Mouse (Mus musculus) macrophage (primary cell): Measurements from ENCODE around the gene Glis2. TPM values are rescaled to one million over a fixed set of nuclear protein-coding genes. Genes with fewer than 3 reads are reported as not detected.

Experiments used
- H3K27ac ChIP-seq: fragments of 350-480 bp; formaldehyde crosslinking; 2 replicates; pipeline ENCODE4 v1.9.0; 2021
- H3K36me3 ChIP-seq: fragments of 350-480 bp; formaldehyde crosslinking; 2 replicates; pipeline ENCODE4 v1.9.0; 2021; ENCODE audit errors: inconsistent target
- H3K4me3 ChIP-seq: fragments of 350-480 bp; formaldehyde crosslinking; 2 replicates; pipeline ENCODE4 v1.9.0; 2021; ENCODE audit errors: inconsistent target
- H3K79me2 ChIP-seq: fragments of 350-480 bp; formaldehyde crosslinking; 2 replicates; pipeline ENCODE4 v1.9.0; 2021; ENCODE audit errors: inconsistent target
- WGBS: methylation state at CpG from one replicate; pipeline ENCODE4 v1.1.7; 2026; ENCODE audit warnings: inconsistent platforms; ENCODE audit not compliant: missing documents; 5-methylcytosine and 5-hydroxymethylcytosine counted together
- polyA plus RNA-seq: library from polyadenylated mRNA; stranded (reverse); fragments of 250-400 nt; gene quantifications from 3 replicates; pipeline ENCODE4 v1.2.4, GENCODE M21; 2018; ENCODE audit warnings: inconsistent platforms

The Glis2 gene
- polyA plus RNA-seq, 1 experiment from 2014 or later: 0.16 TPM

DNA sequence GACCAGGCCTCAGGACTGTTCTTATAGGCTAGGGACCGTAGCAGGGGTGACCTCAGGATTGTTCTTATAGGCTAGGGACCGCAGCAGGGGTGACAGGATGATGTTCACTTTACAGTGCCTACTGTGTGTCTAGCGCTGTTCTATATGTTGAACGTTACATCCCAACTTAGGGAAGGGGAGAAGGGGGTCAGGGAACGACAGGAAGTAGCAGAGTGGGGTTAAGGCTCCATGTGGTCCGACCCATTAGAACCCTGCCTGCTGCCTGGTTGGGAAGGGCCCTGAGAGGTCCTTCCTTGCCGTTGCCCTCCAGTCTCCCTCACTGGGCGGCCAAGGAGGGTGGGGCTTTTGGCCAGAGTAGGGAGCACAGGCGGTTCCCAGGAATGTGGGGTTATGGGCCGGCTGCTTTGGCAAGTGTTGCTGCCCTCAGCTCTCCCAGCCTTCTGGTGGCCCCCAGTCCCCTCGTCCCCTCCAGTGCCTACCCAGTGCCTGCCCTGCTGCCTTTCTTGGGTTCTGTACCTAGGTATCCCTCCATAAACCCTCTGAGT, 9.9 kb downstream of the Glis2 start:
- H3K79me2 ChIP-seq: no peaks in the 10 kb centered on the region
- H3K4me3 ChIP-seq: no peak overlapping the region
- WGBS: 95% methylated on average over 11 of the region's 11 CpGs
- no peak overlapping the region for H3K27ac ChIP-seq
- H3K36me3 ChIP-seq: no peaks in the 10 kb centered on the region

DNA sequence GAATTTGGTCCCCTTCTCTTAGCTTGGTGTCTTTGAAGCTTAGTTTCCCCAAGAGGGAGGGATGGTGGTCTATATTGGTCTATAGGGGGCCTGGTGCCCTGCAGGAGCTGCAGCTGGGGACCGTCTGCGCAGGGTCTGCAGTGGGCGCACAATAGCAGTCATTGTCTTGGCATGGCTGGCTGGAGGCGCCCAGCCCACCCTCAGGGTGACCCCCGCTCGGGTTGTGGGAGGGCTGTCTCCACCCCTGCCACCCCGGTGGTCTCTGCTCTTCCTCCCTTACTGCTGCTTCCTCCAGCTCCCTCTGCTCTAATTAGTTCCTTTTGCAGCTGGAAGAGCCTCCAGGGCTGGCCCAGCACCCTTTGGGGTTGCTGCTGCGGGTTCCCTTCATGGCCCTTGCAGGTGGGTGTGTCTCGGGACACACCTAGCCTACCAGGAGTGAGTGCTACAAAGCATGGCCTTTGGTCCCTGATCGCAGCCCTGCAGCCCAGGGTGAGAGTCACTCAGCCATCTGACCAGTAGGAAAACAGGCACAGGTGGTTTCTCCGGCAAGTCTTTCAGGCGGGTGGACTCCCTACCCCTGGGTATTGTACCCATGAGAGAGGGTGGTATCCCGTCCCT, 11.1 kb downstream of the Glis2 start:
- Histone ChIP-seq H3K79me2 (no peaks in the 10 kb centered on the region), H3K4me3 (no peak overlapping the region), H3K27ac (no peak overlapping the region), H3K36me3 (no peaks in the 10 kb centered on the region)
- 86% methylated on average over 13 of the region's 13 CpGs for WGBS

DNA sequence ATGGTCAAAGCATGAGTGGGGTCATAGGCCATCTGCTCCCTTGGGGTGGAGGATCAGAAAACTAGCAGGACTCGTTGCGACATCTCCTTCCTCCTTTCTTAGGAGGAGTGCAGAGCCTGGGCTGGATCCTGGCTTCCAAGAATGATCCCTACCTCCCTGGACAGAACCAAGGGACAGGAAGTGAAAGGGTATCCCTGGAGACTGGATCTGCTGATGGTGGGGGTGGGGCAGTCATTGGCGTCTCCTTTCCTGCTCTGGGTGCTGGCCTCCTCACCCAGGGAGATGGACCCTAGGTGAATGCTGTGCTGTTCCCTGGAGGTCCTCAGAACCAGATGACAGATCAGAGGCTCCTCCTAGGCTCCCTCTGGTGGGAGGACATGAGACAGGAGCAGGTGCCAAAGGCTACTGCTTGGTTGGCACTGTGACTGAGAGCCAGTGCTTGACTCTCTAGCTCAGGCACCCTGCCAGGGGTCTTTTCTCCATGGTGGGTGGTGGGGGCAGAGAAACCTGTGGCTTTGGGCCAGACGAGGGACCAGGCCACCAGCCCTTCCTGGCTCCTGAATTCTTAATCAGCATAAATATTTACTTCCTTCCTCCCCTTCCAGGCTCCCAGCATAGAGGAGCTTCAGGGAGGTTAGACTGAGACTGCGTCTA, 12.0 kb downstream of the Glis2 start:
- Histone ChIP-seq H3K4me3 (no peak overlapping the region), H3K79me2 (no peaks in the 10 kb centered on the region), H3K27ac (no peak overlapping the region), H3K36me3 (no peaks in the 10 kb centered on the region)
- 18% methylated on average over 5 of the region's 5 CpGs for WGBS

DNA sequence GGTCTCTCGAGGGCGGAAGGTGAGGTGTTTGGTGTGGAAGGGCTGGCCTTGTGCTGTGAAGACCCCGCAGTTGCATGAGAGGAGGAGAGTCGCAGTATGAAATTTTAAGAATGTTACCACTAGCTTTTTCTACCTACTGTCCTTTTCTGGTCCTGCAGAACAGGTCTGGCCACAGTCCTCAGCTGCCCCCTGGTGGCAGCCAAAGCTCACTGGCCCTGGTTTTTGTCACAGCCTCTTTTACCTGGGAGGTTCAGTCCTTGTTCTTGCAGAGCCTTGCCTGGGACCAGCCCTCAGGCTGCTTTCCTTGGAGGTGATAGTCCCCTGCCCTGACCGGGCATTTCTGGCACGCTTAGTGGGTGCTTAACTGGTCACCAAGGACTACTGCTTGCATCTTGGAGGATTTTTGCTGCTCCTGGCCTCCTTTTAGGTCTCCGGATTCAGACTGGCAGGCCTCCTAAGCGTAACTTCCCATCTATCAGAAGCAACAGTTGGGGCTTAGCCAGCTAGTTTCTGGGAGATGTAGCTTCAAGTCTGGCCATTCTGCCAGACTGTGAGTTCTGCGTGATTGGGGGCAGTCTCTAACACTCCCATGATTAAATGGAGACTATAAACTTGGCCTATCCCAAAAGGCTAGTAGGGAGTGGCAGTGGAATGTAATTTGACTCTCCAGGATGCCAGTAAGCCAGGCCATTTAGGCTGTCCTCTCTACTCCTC, 13.5 kb downstream of the Glis2 start:
- Histone ChIP-seq H3K36me3 (no peaks in the 10 kb centered on the region), H3K4me3 (no peak overlapping the region), H3K79me2 (no peaks in the 10 kb centered on the region), H3K27ac (no peak overlapping the region)
- WGBS: 64% methylated on average over 9 of the region's 9 CpGs

DNA sequence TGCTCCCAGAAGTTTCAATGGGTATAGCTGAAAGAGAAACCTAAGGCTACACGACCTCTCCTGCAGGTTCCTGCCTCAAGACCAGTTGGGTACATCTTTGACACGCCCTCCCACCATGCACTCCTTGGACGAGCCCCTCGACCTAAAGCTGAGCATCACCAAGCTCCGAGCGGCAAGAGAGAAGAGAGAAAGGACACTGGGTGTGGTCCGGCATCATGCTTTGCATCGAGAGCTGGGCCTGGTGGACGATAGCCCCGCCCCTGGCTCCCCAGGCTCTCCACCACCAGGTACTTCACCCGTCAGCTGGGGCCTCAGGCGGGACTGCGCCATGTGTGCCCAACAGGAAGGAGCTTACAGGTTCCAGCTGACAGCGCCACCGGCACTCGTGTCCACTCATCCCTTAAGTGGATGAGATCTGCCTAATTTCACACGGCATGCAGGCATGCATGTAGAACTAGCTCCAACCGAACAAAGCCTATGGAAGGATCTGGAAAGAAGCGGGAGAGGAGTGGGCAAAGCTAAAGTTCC, 14.1 kb downstream of the Glis2 start:
- WGBS: 90% methylated on average over 19 of the region's 19 CpGs
- Histone ChIP-seq H3K27ac (no peak overlapping the region), H3K79me2 (no peaks in the 10 kb centered on the region), H3K4me3 (no peak overlapping the region), H3K36me3 (no peaks in the 10 kb centered on the region)

DNA sequence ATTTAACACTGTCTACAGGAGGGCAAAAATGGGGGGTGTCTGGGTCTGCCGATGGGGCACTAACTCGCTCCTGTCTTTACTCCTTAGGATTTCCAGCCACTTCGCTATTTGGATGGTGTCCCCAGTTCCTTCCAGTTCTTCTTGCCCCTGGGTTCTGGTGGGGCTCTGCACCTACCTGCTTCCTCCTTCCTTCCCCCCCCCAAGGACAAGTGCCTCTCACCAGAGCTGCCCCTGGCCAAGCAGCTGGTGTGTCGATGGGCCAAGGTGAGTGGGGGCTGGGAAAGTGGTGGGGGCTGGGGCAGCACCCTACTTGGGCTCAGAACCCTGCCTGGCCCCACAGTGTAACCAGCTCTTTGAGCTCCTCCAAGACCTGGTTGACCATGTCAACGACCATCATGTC, 16.7 kb downstream of the Glis2 start:
- no peaks in the 10 kb centered on the region for H3K79me2 ChIP-seq
- no peak overlapping the region for H3K4me3 ChIP-seq
- H3K36me3 ChIP-seq: no peaks in the 10 kb centered on the region; the same call in 1 of the 2 replicates
- no peak overlapping the region for H3K27ac ChIP-seq
- WGBS: 91% methylated on average over 5 of the region's 5 CpGs

DNA sequence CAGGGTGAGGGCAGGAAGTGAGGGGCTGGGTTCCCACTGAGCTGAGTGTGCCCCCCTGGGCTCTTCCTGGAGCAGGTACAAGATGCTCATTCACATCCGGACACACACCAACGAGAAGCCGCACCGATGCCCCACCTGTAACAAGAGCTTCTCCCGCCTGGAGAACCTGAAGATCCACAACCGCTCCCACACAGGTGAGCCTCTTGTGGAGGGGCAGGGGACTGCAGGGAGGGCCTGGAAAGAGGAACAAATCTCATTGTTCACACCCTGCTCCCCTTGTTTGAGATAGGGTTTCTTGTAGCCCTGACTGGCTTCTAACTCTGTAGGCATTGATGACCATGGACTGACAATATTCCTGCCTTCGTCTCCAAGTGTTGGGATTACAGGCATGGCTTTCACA, 17.2 kb downstream of the Glis2 start:
- WGBS: 97% methylated on average over 7 of the region's 7 CpGs
- no peaks in the 10 kb centered on the region for H3K79me2 ChIP-seq
- no peak overlapping the region for H3K27ac ChIP-seq
- no peak overlapping the region for H3K4me3 ChIP-seq
- H3K36me3 ChIP-seq: no peaks in the 10 kb centered on the region; the same call in 1 of the 2 replicates

DNA sequence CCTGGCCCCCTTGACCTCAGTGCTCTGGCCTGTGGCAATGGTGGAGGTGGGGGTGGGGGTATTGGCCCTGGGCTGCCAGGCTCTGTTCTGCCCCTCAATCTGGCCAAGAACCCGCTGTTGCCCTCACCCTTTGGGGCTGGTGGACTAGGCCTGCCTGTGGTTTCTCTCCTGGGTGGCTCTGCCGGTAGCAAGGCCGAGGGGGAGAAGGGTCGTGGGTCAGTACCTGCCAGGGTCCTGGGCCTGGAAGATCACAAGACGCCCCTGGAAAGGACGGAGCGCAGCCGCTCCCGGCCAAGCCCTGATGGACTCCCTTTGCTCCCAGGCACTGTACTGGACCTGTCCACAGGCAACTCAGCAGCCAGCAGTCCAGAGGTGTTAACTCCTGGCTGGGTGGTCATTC, 19.2 kb downstream of the Glis2 start:
- Histone ChIP-seq H3K79me2 (no peaks in the 10 kb centered on the region), H3K4me3 (no peak overlapping the region), H3K27ac (no peak overlapping the region), H3K36me3 (no peaks in the 10 kb centered on the region; the same call in 1 of the 2 replicates)
- WGBS: 93% methylated on average over 9 of the region's 9 CpGs

DNA sequence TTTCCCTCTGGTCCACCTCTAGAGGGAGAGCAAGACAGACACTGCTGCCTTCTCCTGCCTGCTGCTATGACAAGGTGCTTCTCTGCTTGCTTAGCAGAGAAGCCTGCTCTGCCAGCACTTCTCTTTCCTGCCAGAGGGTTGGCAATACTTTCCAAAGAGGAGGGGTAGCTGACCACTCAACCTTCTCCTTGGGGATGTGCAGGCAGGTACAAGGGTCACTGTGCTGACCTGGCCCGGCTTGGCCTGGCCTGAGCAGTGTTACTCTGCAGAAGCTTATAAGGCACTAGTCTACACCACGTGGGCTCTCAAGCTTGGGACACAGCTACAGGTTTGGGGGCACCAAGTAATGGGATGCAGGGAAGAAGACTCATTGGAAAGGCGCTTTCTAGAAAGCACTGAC, 20.1 kb downstream of the Glis2 start:
- peaks cover 2% of the 10 kb centered on the region; the same call in 1 of the 2 replicates for H3K79me2 ChIP-seq
- WGBS: 94% methylated on average over 3 of the region's 3 CpGs
- H3K36me3 ChIP-seq: no peaks in the 10 kb centered on the region; the same call in 1 of the 2 replicates
- no peak overlapping the region for H3K27ac ChIP-seq
- H3K4me3 ChIP-seq: no peak overlapping the region

DNA sequence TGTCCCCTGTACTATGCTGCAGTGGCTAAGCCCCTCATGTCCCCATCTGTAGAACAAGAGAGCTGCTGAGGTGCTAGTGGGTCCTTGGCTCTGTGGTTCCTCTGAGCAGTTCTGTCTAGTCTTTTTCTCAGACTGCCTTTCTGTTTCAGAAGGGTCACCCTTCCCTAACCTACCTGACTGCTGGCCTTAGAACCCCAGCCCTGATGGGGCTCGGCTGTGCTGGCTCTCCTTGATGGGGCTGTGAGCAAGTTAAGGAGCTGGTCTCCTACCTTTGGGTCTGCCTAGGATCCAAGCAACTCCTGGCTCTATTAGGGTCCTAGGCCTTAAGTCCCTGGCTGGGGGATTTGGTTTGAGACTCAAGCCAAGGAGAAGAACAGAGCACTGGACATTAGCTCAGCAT, 20.8 kb downstream of the Glis2 start:
- Histone ChIP-seq H3K36me3 (no peaks in the 10 kb centered on the region; the same call in 1 of the 2 replicates), H3K79me2 (peaks cover 9% of the 10 kb centered on the region; the same call in 1 of the 2 replicates), H3K4me3 (no peak overlapping the region), H3K27ac (no peak overlapping the region)
- WGBS: 90% methylated on average over 1 of the region's 1 CpGs

DNA sequence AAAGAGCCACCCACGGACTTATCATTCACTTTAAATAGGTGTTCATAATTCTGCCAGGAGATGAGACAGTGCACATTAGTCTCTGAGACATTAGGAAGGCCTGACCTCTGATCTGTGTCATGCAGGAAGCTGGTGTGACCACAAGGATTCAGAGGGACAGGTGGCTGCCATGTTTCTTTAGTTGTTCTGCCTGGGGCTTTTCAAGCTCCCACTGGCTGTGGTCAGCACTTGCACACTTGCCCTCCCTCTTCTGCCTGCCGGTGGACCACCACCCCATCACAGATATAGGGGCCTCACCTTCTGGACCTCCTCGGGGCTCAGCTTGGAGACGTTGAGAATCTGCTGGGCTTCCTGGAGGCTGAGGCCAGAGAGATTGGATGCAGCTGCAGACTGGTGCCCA, 22.3 kb downstream of the Glis2 start:
- no peak overlapping the region for H3K4me3 ChIP-seq
- no peaks in the 10 kb centered on the region; the same call in 1 of the 2 replicates for H3K36me3 ChIP-seq
- H3K79me2 ChIP-seq: peaks cover 24% of the 10 kb centered on the region; the same call in 1 of the 2 replicates
- 89% methylated on average over 4 of the region's 4 CpGs for WGBS
- no peak overlapping the region for H3K27ac ChIP-seq

DNA sequence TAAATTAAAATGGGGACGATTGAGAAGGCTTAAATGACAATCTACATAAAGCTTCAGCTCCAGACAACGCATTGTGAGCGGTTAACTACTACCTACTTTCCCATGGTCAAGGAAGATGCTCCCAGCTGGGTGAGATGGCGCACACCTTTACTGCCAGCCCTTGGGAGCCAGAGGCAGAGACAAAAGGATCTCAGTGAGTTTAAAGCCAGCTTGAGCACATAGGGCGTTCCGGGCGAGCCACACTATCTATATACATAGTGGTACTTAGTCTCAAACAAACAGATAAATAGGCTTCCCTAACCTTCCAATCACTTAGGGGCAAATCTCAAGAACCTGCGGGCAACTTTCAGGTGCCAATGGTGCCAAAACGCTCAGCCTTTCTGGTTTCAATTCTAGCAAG, 29.6 kb downstream of the Glis2 start:
- Histone ChIP-seq H3K4me3 (peak overlapping the region; percentile 43), H3K79me2 (peaks cover 49% of the 10 kb centered on the region), H3K36me3 (peaks cover 24% of the 10 kb centered on the region), H3K27ac (peak overlapping the region; percentile 5; the same call in 1 of the 2 replicates)
- 23% methylated on average over 9 of the region's 9 CpGs for WGBS

DNA sequence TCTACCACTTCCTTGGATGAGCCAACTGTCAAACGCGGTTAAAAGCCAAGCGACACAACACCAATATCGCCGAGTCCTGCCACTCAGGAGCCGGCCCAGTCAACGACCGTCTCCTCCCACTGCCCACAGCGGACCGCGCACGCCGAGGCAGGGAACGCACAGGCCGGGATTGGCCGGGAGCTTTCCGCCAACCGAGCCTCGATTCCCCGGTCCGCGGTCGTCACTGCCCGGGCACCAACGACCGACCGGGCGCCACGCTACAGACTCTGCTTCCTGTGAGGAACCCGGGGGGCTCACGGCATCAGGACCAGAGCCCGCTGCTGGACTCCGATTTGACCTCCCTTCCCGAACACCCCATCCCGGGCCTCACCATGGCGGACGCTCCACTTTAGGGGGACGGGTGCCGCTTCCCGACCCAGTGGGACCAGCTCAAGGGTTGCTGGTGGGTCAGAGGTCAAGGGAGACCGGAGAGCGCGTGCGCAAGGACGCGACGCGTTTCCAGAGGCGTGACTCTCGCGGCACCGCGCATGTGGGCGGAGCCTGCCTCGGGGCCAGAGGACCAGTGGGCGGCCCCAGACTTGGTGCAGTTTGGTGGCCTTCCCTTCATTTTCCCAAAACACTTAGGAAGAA, 30.1 kb downstream of the Glis2 start, which contains the start of gene Pam16:
Pam16 (minus strand) TSS at position 508 of the 630 bp plus-strand sequence.
- Histone ChIP-seq H3K36me3 (peaks cover 29% of the 10 kb centered on the region), H3K4me3 (peak within 1 kb of the TSS; percentile 43), H3K79me2 (peaks cover 48% of the 10 kb centered on the region), H3K27ac (peak within 1 kb of the TSS; percentile 17)
- WGBS: under 1% methylated on average over 56 of the region's 56 CpGs

DNA sequence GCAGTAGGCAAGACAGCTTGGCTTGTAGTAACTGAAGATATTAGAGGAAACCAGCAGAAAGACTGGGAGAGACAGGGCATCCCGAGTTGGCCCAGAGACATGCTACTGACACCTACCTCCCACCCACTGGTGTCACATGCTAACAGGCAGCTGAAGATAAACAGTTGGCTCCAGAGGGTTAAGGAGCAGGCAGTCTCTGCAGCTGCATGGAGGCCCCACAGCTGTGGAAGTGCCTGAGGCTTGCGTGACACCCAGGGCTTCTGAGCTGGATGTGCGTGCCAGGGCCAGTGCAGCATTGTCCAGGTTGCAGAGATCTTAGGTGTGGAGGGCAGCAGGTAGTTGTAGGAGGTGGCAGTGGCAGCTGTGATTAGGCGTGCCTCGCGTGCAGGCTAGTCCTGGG, 32.6 kb downstream of the Glis2 start:
- over 99% methylated on average over 6 of the region's 6 CpGs for WGBS
- H3K27ac ChIP-seq: no peak overlapping the region
- H3K79me2 ChIP-seq: peaks cover 22% of the 10 kb centered on the region
- no peak overlapping the region for H3K4me3 ChIP-seq
- peaks cover 52% of the 10 kb centered on the region for H3K36me3 ChIP-seq
